Mouse (Mus musculus): ENCODE data around the gene Macc1.

GRCm38 (mm10) chr12:119271964-119272363 lies 42.1 kb upstream of the Macc1 start:
- TF ChIP-seq CTCF (IDR thresholded peaks at IDR 0.05; ENCODE audit: borderline replicate concordance, insufficient read depth, low read length) (no peak), POLR2A (IDR thresholded peaks at IDR 0.05; ENCODE audit: low read depth, low read length) (no peak)
